In genomic region chr10:18602030-18602429, GRCm38 (mm10) we compare ENCODE assay signal across 8 mouse cellular contexts. TPM values are rescaled to one million over a fixed set of nuclear protein-coding genes. Genes with fewer than 3 reads are reported as not detected.
A peak's percentile ranks its signal among the peaks of the same experiment; 100 is the strongest.
DNase-seq lines count a peak whose midpoint lies in the region; ATAC-seq and TF ChIP-seq lines count a peak whose summit lies in the region.

No protein-coding gene starts in this region.

- TF ChIP-seq CTCF in gastrocnemius, adult 2 months (IDR thresholded peaks at IDR 0.05): peak; percentile 80
- TF ChIP-seq CTCF in liver, postnatal 0 days (IDR thresholded peaks at IDR 0.05; ENCODE audit: low read depth): peak; percentile 78

- no peak overlapping the region for H3K4me3 ChIP-seq in gastrocnemius, adult 2 months
- H3K4me3 ChIP-seq in liver, postnatal 0 days (ENCODE audit: low read depth, low read length): no peak overlapping the region

- H3K36me3 ChIP-seq in liver, postnatal 0 days (replicated peaks; ENCODE audit: insufficient read depth, low read length): no peaks in the 10 kb centered on the region

- H3K4me1 ChIP-seq in liver, postnatal 0 days (ENCODE audit: insufficient read depth): no peaks in the 10 kb centered on the region

- H3K4me2 ChIP-seq in liver, postnatal 0 days (ENCODE audit: low read depth, low read length): no peak overlapping the region

- no peak overlapping the region for H3K9ac ChIP-seq in liver, postnatal 0 days (replicated peaks)

- intact Hi-C loops in gastrocnemius, adult 2 months (cut with DNase I): loop anchor here (1.0 kb wide), 1 partner anchor 39 kb away; no protein-coding TSS in a partner anchor

- peak; percentile 71 for DNase-seq in CD4-positive, CD25-positive, alpha-beta regulatory T cell, adult 2 months (ENCODE audit: low read depth, low spot score)
- DNase-seq in ZHBTc4 (ENCODE audit: low read depth, low spot score): peak; percentile 80
- peak; percentile 74 to 87 for DNase-seq in cerebellum, postnatal 25 days
- DNase-seq in gastrocnemius, adult 2 months: peak; percentile 77
- DNase-seq in kidney, postnatal 36 days: peak; percentile 73 to 90
- peak; percentile 77 for DNase-seq in liver, postnatal 0 days
- DNase-seq in ovary, postnatal 36 days (ENCODE audit: low spot score): peak; percentile 60
- DNase-seq in thymus, postnatal 36 days: peak; percentile 74 to 84

- no peaks in the 10 kb centered on the region for H3K27me3 ChIP-seq in liver, postnatal 0 days (ENCODE audit: insufficient read depth, low read length)

- no peak for TF ChIP-seq EP300 in liver, postnatal 0 days (IDR thresholded peaks at IDR 0.05; ENCODE audit: low read depth)

- ATAC-seq in liver, postnatal 0 days: peak; percentile 51; the same call in 1 of the 2 replicates

- no peak overlapping the region for H3K27ac ChIP-seq in gastrocnemius, adult 2 months
- no peak overlapping the region for H3K27ac ChIP-seq in liver, postnatal 0 days (ENCODE audit: low read depth)

- WGBS in liver, postnatal 0 days (ENCODE audit: insufficient replicate concordance): 11% methylated on average over 3 of the region's 4 CpGs

- H3K9me3 ChIP-seq in liver, postnatal 0 days (ENCODE audit: low read length): no peaks in the 10 kb centered on the region

RNA-seq across cellular contexts. Expression of gene Hebp2, which starts 56.2 kb away (rescaled TPM):
- total RNA-seq in gastrocnemius, adult 2 months (2021): 1 to 10 TPM in 1 of 2 experiments, under 1 TPM in 1; 0.48 to 1.3 TPM
- polyA plus RNA-seq in liver, postnatal 0 days (2015; fragmentation: Nextera tagmentation; extraction: Ambion mirVana): 1.0 and 1.4 TPM in 2 replicates
